In the genomic region with DNA sequence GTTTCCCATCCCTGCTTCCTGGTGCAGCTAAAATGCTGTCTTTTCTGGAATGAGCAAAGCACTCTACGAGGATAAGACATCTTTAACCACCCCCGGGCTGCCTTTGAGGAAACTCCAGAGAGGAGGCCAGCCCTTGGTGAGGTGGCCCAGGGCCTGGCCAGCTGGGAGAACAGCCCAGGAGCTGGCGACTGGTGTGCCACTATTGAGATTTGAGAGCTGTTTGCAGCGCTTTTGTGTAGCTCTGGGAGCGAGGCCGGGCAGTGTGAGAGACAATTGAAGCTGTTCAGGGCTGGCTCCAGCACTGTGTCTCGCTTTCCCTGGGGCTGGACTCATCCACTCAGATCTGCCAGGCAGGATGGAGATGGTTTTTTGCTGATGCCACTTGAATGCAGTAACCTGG, we compare ENCODE assay signal across 11 mouse cellular contexts. TPM values are rescaled to one million over a fixed set of nuclear protein-coding genes. Genes with fewer than 3 reads are reported as not detected.
DNase-seq lines count a peak whose midpoint lies in the region; ATAC-seq lines count a peak whose summit lies in the region.
"Had no signal": no experiment of that assay in that cellular context is flagged by ENCODE, and none has a peak within 500 bp of the region (broad histone marks: within the 10 kb centered on the region; RNA-seq: fewer than 3 reads in every experiment).

No protein-coding gene starts in this region.

- peaks cover 6% of the 10 kb centered on the region; the same call in 1 of the 2 replicates for H3K36me3 ChIP-seq in forebrain, embryonic 13.5 days (ENCODE audit: poor library complexity, severe bottlenecking)
- no peaks in the 10 kb centered on the region for H3K36me3 ChIP-seq in midbrain, embryonic 15.5 days (replicated peaks)
- H3K36me3 ChIP-seq in intestine, embryonic 15.5 days: no peaks in the 10 kb centered on the region
- H3K36me3 ChIP-seq: liver, embryonic 12.5 days had no signal

- no peaks in the 10 kb centered on the region for H3K9me3 ChIP-seq in forebrain, embryonic 13.5 days (replicated peaks)
- H3K9me3 ChIP-seq in midbrain, embryonic 15.5 days: no peaks in the 10 kb centered on the region
- H3K9me3 ChIP-seq in intestine, embryonic 15.5 days: no peaks in the 10 kb centered on the region
- H3K9me3 ChIP-seq: liver, embryonic 12.5 days had no signal

- peak; percentile 52 for DNase-seq in brain, adult 2 months (ENCODE audit: low read depth, low spot score)
- DNase-seq in layer of hippocampus, adult 9-11 months: peak; percentile 54
- no peak for DNase-seq in T-cell, adult 2 months (ENCODE audit: low spot score)
- DNase-seq in adrenal gland, postnatal 36 days: no peak
- DNase-seq: thymus, adult 18-20 months had no signal

- H3K4me3 ChIP-seq in forebrain, embryonic 13.5 days: no peak overlapping the region
- no peak overlapping the region for H3K4me3 ChIP-seq in midbrain, embryonic 15.5 days
- H3K4me3 ChIP-seq in intestine, embryonic 15.5 days (replicated peaks): no peak overlapping the region
- H3K4me3 ChIP-seq: erythroblast, embryonic 14.5 days; liver, embryonic 12.5 days had no signal

- 5% methylated on average over 7 of the region's 7 CpGs for WGBS in forebrain, embryonic 13.5 days
- 7% methylated on average over 7 of the region's 7 CpGs for WGBS in midbrain, embryonic 15.5 days
- WGBS in intestine, embryonic 15.5 days: 60% methylated on average over 7 of the region's 7 CpGs

- peak overlapping the region; percentile 92 for H3K27ac ChIP-seq in forebrain, embryonic 13.5 days
- H3K27ac ChIP-seq in midbrain, embryonic 15.5 days: peak overlapping the region; percentile 76
- no peak overlapping the region for H3K27ac ChIP-seq in intestine, embryonic 15.5 days
- H3K27ac ChIP-seq: liver, embryonic 12.5 days had no signal

- H3K27me3 ChIP-seq in forebrain, embryonic 13.5 days: no peaks in the 10 kb centered on the region
- H3K27me3 ChIP-seq in midbrain, embryonic 15.5 days (replicated peaks): no peaks in the 10 kb centered on the region
- H3K27me3 ChIP-seq in intestine, embryonic 15.5 days (replicated peaks): no peaks in the 10 kb centered on the region

- ATAC-seq in forebrain, embryonic 13.5 days: peak; percentile 81
- peak; percentile 73 for ATAC-seq in midbrain, embryonic 15.5 days (replicated peaks)
- no peak for ATAC-seq in CD4-positive, CD25-positive, alpha-beta regulatory T cell, adult 4 months
- no peak for ATAC-seq in intestine, embryonic 15.5 days
- ATAC-seq: liver, embryonic 12.5 days had no signal

- H3K4me1 ChIP-seq in forebrain, embryonic 13.5 days: peaks cover 75% of the 10 kb centered on the region
- peaks cover 24% of the 10 kb centered on the region for H3K4me1 ChIP-seq in midbrain, embryonic 15.5 days
- H3K4me1 ChIP-seq in intestine, embryonic 15.5 days (replicated peaks): peaks cover 5% of the 10 kb centered on the region; the same call in 1 of the 2 replicates
- H3K4me1 ChIP-seq: liver, embryonic 12.5 days had no signal

- H3K4me2 ChIP-seq in forebrain, embryonic 13.5 days: no peak overlapping the region
- H3K4me2 ChIP-seq in midbrain, embryonic 15.5 days: no peak overlapping the region
- no peak overlapping the region for H3K4me2 ChIP-seq in intestine, embryonic 15.5 days (replicated peaks)
- H3K4me2 ChIP-seq: liver, embryonic 12.5 days had no signal

- peak overlapping the region; percentile 56 for H3K9ac ChIP-seq in forebrain, embryonic 13.5 days
- H3K9ac ChIP-seq in midbrain, embryonic 15.5 days: peak overlapping the region; percentile 24
- no peak overlapping the region for H3K9ac ChIP-seq in intestine, embryonic 15.5 days
- H3K9ac ChIP-seq: liver, embryonic 12.5 days had no signal

RNA-seq across cellular contexts. Expression of gene Sema5b, which starts 40.4 kb away (rescaled TPM):
- 40.8 and 41.7 TPM in 2 replicates for polyA plus RNA-seq in forebrain, embryonic 13.5 days (2015; fragmentation: Nextera tagmentation; extraction: Ambion mirVana)
- 25.4 and 27.7 TPM in 2 replicates for polyA plus RNA-seq in midbrain, embryonic 15.5 days (2015; fragmentation: Nextera tagmentation; extraction: Ambion mirVana)
- not detected for polyA plus RNA-seq in CD4-positive, CD25-positive, alpha-beta regulatory T cell, adult 4 months (2017; shearing (Covaris generic))
- 5.8 and 7.7 TPM in 2 replicates for polyA plus RNA-seq in intestine, embryonic 15.5 days (2015; fragmentation: Nextera tagmentation; extraction: Ambion mirVana)
- total RNA-seq in adrenal gland, postnatal 36 days (2021): 10 to 100 TPM in 1 of 2 experiments, 1 to 10 TPM in 1; 3.3 to 14.8 TPM

Comparison
In these comparisons a context has a peak if more than half of its experiments do, and no peak if none do; other contexts are left out.
1. DNase-seq: peak in brain, adult 2 months (single experiment) and layer of hippocampus, adult 9-11 months (single experiment); none in T-cell, adult 2 months (single experiment) and adrenal gland, postnatal 36 days (0 of 2).
2. ATAC-seq: peak in forebrain, embryonic 13.5 days (single experiment) and midbrain, embryonic 15.5 days (single experiment); none in CD4-positive, CD25-positive, alpha-beta regulatory T cell, adult 4 months (single experiment) and intestine, embryonic 15.5 days (single experiment).